Mouse (Mus musculus): ENCODE results near the gene Cdk2ap1.

DNA sequence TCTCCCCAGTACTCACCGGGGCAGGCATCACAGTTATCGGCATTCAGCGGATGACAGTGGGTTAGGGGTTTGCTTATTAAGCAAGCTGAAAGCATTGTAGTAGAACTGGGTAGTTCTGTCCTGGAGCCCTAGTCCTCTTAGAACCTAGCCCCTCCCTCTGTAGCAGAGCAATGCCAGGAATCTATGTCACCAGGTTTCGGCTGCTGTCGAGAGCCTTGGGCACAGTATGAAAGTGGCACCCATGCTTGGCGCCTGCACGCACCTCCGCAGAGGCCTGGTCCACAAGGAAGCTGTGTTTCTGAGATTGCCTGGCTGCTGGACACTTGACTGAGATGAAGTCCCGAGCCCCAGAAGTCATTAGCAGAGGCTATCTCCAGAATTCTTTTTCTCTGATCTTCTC, 25.8 kb downstream of the Cdk2ap1 start:
- TF ChIP-seq POLR2A (IDR thresholded peaks at IDR 0.05; ENCODE audit: insufficient read depth, low read depth, low read length) = no peak
- TF ChIP-seq EP300 (IDR thresholded peaks at IDR 0.05; ENCODE audit: insufficient read depth, low read depth, low read length) = no peak

Data from heart, adult 2 months (tissue).